Mouse (Mus musculus): ENCODE results near the gene Prima1. TPM values are rescaled to one million over a fixed set of nuclear protein-coding genes. Genes with fewer than 3 reads are reported as not detected.

The Prima1 gene
- total RNA-seq, 1 experiment, result 0.85 TPM

- Histone ChIP-seq H3K4me1 (ENCODE audit: control insufficient read depth in 2 of 2, insufficient read depth in 2 of 2, low read length in 2 of 2, poor library complexity in 1 of 2) (peaks cover 0 to 2% of the 10 kb centered on the region in 2 experiments; a peak in 1 of 4 replicates), H3K9ac (ENCODE audit: insufficient read depth, low read depth, low read length, poor library complexity, severe bottlenecking) (no peak overlapping the region), H3K9me3 (ENCODE audit: control insufficient read depth, insufficient read depth, low read depth, low read length) (no peaks in the 10 kb centered on the region), H3K36me3 (ENCODE audit: control insufficient read depth, insufficient read depth, low read length, poor library complexity, severe bottlenecking) (no peaks in the 10 kb centered on the region), H3K4me3 (ENCODE audit: insufficient read depth in 1 of 2, low read depth in 1 of 2, low read length in 2 of 2, poor library complexity in 1 of 2, severe bottlenecking in 1 of 2) (no peak overlapping the region), H3K27ac (ENCODE audit: insufficient read depth, low read depth, low read length, poor library complexity, severe bottlenecking) (no peak overlapping the region)
- DNase-seq (ENCODE audit: low read depth, low spot score), result no peak
- no peak for TF ChIP-seq MAFK (IDR thresholded peaks at IDR 0.05; ENCODE audit: insufficient read depth, low read depth, low read length)
- TF ChIP-seq ZC3H11A (IDR thresholded peaks at IDR 0.05; ENCODE audit: borderline replicate concordance, low read depth, low read length), result no peak
- TF ChIP-seq CHD2 (IDR thresholded peaks at IDR 0.05; ENCODE audit: low read depth, low read length), result no peak
- no peak for TF ChIP-seq ZNF384 (IDR thresholded peaks at IDR 0.05; ENCODE audit: low read depth, low read length)
- TF ChIP-seq HCFC1 (IDR thresholded peaks at IDR 0.05; ENCODE audit: borderline replicate concordance, insufficient read depth, low read length), result no peak
- in situ Hi-C loops (cut with MboI; ENCODE audit: low sequenced_read_pairs in 2 of 2, unreplicated experiment in 2 of 2), result no loop called here
Measured at GRCm38 (mm10) chr12:103238924-103239460, 3.0 kb downstream of the Prima1 start.

GRCm38 (mm10) chr12:103235856-103236255 is 6.1 kb downstream of the Prima1 start:
- H3K4me3 ChIP-seq (ENCODE audit: insufficient read depth in 1 of 2, low read depth in 1 of 2, low read length in 2 of 2, poor library complexity in 1 of 2, severe bottlenecking in 1 of 2), result no peak overlapping the region
- no peaks in the 10 kb centered on the region for H3K4me1 ChIP-seq (ENCODE audit: control insufficient read depth in 2 of 2, insufficient read depth in 2 of 2, low read length in 2 of 2, poor library complexity in 1 of 2)
- H3K9ac ChIP-seq (ENCODE audit: insufficient read depth, low read depth, low read length, poor library complexity, severe bottlenecking), result no peak overlapping the region
- in situ Hi-C loops (cut with MboI; ENCODE audit: low sequenced_read_pairs in 2 of 2, unreplicated experiment in 2 of 2), result no loop called here
- DNase-seq (ENCODE audit: low read depth, low spot score), result no peak
- no peak overlapping the region for H3K27ac ChIP-seq (ENCODE audit: insufficient read depth, low read depth, low read length, poor library complexity, severe bottlenecking)
- TF ChIP-seq HCFC1 (IDR thresholded peaks at IDR 0.05; ENCODE audit: borderline replicate concordance, insufficient read depth, low read length) (no peak), CHD2 (IDR thresholded peaks at IDR 0.05; ENCODE audit: low read depth, low read length) (no peak), ZC3H11A (IDR thresholded peaks at IDR 0.05; ENCODE audit: borderline replicate concordance, low read depth, low read length) (no peak), MAFK (IDR thresholded peaks at IDR 0.05; ENCODE audit: insufficient read depth, low read depth, low read length) (no peak), ZNF384 (IDR thresholded peaks at IDR 0.05; ENCODE audit: low read depth, low read length) (no peak)
- H3K9me3 ChIP-seq (ENCODE audit: control insufficient read depth, insufficient read depth, low read depth, low read length), result no peaks in the 10 kb centered on the region
- no peaks in the 10 kb centered on the region for H3K36me3 ChIP-seq (ENCODE audit: control insufficient read depth, insufficient read depth, low read length, poor library complexity, severe bottlenecking)

- in situ Hi-C loops (cut with MboI; ENCODE audit: low sequenced_read_pairs in 2 of 2, unreplicated experiment in 2 of 2), result no loop called here
- H3K36me3 ChIP-seq (ENCODE audit: control insufficient read depth, insufficient read depth, low read length, poor library complexity, severe bottlenecking), result no peaks in the 10 kb centered on the region
- no peak overlapping the region for H3K9ac ChIP-seq (ENCODE audit: insufficient read depth, low read depth, low read length, poor library complexity, severe bottlenecking)
- no peaks in the 10 kb centered on the region for H3K9me3 ChIP-seq (ENCODE audit: control insufficient read depth, insufficient read depth, low read depth, low read length)
- H3K4me1 ChIP-seq (ENCODE audit: control insufficient read depth in 2 of 2, insufficient read depth in 2 of 2, low read length in 2 of 2, poor library complexity in 1 of 2), result no peaks in the 10 kb centered on the region
- no peak overlapping the region for H3K27ac ChIP-seq (ENCODE audit: insufficient read depth, low read depth, low read length, poor library complexity, severe bottlenecking)
- no peak for DNase-seq (ENCODE audit: low read depth, low spot score)
- TF ChIP-seq CHD2 (IDR thresholded peaks at IDR 0.05; ENCODE audit: low read depth, low read length) (no peak), MAFK (IDR thresholded peaks at IDR 0.05; ENCODE audit: insufficient read depth, low read depth, low read length) (no peak), ZNF384 (IDR thresholded peaks at IDR 0.05; ENCODE audit: low read depth, low read length) (no peak), ZC3H11A (IDR thresholded peaks at IDR 0.05; ENCODE audit: borderline replicate concordance, low read depth, low read length) (no peak)
- H3K4me3 ChIP-seq (ENCODE audit: insufficient read depth in 1 of 2, low read depth in 1 of 2, low read length in 2 of 2, poor library complexity in 1 of 2, severe bottlenecking in 1 of 2), result no peak overlapping the region
Measured at GRCm38 (mm10) chr12:103235251-103235650, 6.7 kb downstream of the Prima1 start.

DNA sequence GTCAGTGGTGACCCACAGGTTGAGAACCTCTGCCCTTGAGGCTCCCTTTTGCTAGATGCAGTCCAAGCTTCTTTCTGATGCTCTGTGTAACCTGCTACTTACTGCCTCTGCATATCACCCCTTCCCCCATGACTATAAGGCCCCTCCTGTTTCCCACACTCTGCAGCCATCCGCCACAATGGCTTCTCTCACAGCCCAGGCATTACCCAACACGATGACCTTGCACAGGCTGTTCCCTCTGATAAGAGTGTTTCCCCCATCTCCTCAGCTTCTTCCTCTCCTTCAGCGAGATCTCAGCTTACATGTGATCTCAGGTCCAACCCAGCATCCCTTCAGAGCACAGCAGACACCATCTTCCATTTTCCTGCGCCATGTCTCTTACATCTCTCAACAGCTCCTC is 12.9 kb downstream of the Prima1 start:
- in situ Hi-C loops (cut with MboI; ENCODE audit: low sequenced_read_pairs in 2 of 2, unreplicated experiment in 2 of 2), result no loop called here
- H3K4me3 ChIP-seq (ENCODE audit: insufficient read depth in 1 of 2, low read depth in 1 of 2, low read length in 2 of 2, poor library complexity in 1 of 2, severe bottlenecking in 1 of 2), result no peak overlapping the region
- H3K27ac ChIP-seq (ENCODE audit: insufficient read depth, low read depth, low read length, poor library complexity, severe bottlenecking), result no peak overlapping the region
- no peak overlapping the region for H3K9ac ChIP-seq (ENCODE audit: insufficient read depth, low read depth, low read length, poor library complexity, severe bottlenecking)
- TF ChIP-seq HCFC1 (IDR thresholded peaks at IDR 0.05; ENCODE audit: borderline replicate concordance, insufficient read depth, low read length), result no peak
- TF ChIP-seq ZNF384 (IDR thresholded peaks at IDR 0.05; ENCODE audit: low read depth, low read length), result no peak
- no peak for TF ChIP-seq CHD2 (IDR thresholded peaks at IDR 0.05; ENCODE audit: low read depth, low read length)
- no peak for TF ChIP-seq ZC3H11A (IDR thresholded peaks at IDR 0.05; ENCODE audit: borderline replicate concordance, low read depth, low read length)
- TF ChIP-seq MAFK (IDR thresholded peaks at IDR 0.05; ENCODE audit: insufficient read depth, low read depth, low read length), result no peak
- H3K9me3 ChIP-seq (ENCODE audit: control insufficient read depth, insufficient read depth, low read depth, low read length), result no peaks in the 10 kb centered on the region
- no peaks in the 10 kb centered on the region for H3K4me1 ChIP-seq (ENCODE audit: control insufficient read depth in 2 of 2, insufficient read depth in 2 of 2, low read length in 2 of 2, poor library complexity in 1 of 2)
- DNase-seq (ENCODE audit: low read depth, low spot score), result no peak
- H3K36me3 ChIP-seq (ENCODE audit: control insufficient read depth, insufficient read depth, low read length, poor library complexity, severe bottlenecking), result no peaks in the 10 kb centered on the region

DNA sequence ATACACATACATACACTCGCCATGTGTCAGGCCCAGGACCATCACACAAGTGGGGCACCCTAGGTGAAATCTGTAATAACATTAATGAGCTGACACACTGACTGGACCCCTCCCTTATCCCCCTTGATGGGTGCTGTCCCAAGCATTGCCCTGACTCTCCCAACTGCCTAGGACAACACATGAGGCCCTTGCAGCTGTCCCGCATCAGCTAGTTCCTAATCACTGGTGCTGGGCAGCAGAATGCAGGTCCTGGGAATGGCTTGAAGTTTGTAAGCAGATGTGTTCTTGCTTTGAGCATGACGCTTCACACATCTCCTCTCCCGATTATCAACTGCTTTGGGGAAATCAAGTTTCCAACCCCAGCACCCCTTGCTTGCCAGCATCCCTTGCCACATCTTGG is 15.8 kb downstream of the Prima1 start:
- TF ChIP-seq HCFC1 (IDR thresholded peaks at IDR 0.05; ENCODE audit: borderline replicate concordance, insufficient read depth, low read length) (no peak), CHD2 (IDR thresholded peaks at IDR 0.05; ENCODE audit: low read depth, low read length) (no peak), ZNF384 (IDR thresholded peaks at IDR 0.05; ENCODE audit: low read depth, low read length) (no peak), ZC3H11A (IDR thresholded peaks at IDR 0.05; ENCODE audit: borderline replicate concordance, low read depth, low read length) (no peak), MAFK (IDR thresholded peaks at IDR 0.05; ENCODE audit: insufficient read depth, low read depth, low read length) (no peak)
- Histone ChIP-seq H3K9ac (ENCODE audit: insufficient read depth, low read depth, low read length, poor library complexity, severe bottlenecking) (no peak overlapping the region), H3K9me3 (ENCODE audit: control insufficient read depth, insufficient read depth, low read depth, low read length) (no peaks in the 10 kb centered on the region), H3K27ac (ENCODE audit: insufficient read depth, low read depth, low read length, poor library complexity, severe bottlenecking) (no peak overlapping the region), H3K4me1 (ENCODE audit: control insufficient read depth in 2 of 2, insufficient read depth in 2 of 2, low read length in 2 of 2, poor library complexity in 1 of 2) (no peaks in the 10 kb centered on the region), H3K36me3 (ENCODE audit: control insufficient read depth, insufficient read depth, low read length, poor library complexity, severe bottlenecking) (no peaks in the 10 kb centered on the region), H3K4me3 (ENCODE audit: insufficient read depth in 1 of 2, low read depth in 1 of 2, low read length in 2 of 2, poor library complexity in 1 of 2, severe bottlenecking in 1 of 2) (no peak overlapping the region)
- in situ Hi-C loops (cut with MboI; ENCODE audit: low sequenced_read_pairs in 2 of 2, unreplicated experiment in 2 of 2), result no loop called here
- no peak for DNase-seq (ENCODE audit: low read depth, low spot score)
